Mouse (Mus musculus) MEL (cell line): Measurements from ENCODE around the gene Creb3. TPM values are rescaled to one million over a fixed set of nuclear protein-coding genes. Genes with fewer than 3 reads are reported as not detected.
A peak's percentile ranks its signal among the peaks of the same experiment; 100 is the strongest.

Source experiments
- DNase-seq: peaks from one replicate; pipeline ENCODE4 v3.0.0; 2011; ENCODE audit warnings: low read depth, low spot score
- H3K27ac ChIP-seq: 2 replicates; pipeline ENCODE4 v1.5.1; 2012; ENCODE audit warnings: low read depth, mild to moderate bottlenecking, control low read depth, low read length, moderate library complexity; ENCODE audit not compliant: control insufficient read depth
- H3K27me3 ChIP-seq, 2 experiments: fragments of 150-350 bp in 1 of 2; sonication (generic) in 1 of 2; 2 replicates each; pipeline ENCODE4 v1.6.1; 2012; ENCODE audit warnings: low read length in 2 of 2, mild to moderate bottlenecking in 2 of 2, improper control_type of control experiment in 1 of 2, moderate library complexity in 1 of 2; ENCODE audit not compliant: insufficient read depth in 2 of 2, control insufficient read depth in 1 of 2
- H3K36me3 ChIP-seq, 2 experiments: 2 replicates each; pipeline ENCODE4 v1.6.1; 2012 to 2014; ENCODE audit warnings: low read length in 2 of 2, improper control_type of control experiment in 1 of 2, inconsistent platforms in 1 of 2, mild to moderate bottlenecking in 1 of 2; ENCODE audit not compliant: insufficient read depth in 2 of 2, control insufficient read depth in 1 of 2
- H3K4me1 ChIP-seq, 2 experiments: fragments of 150-350 bp in 1 of 2; sonication (generic) in 1 of 2; 2 replicates each; pipeline ENCODE4 v1.6.1; 2012; ENCODE audit warnings: low read length in 2 of 2, improper control_type of control experiment in 1 of 2, mild to moderate bottlenecking in 1 of 2; ENCODE audit not compliant: insufficient read depth in 2 of 2, control insufficient read depth in 1 of 2
- H3K4me3 ChIP-seq, 2 experiments: fragments of 150-350 bp in 1 of 2; sonication (generic) in 1 of 2; 2 replicates each; pipeline ENCODE4 v1.5.1; 2012; ENCODE audit warnings: low read depth in 2 of 2, low read length in 2 of 2, mild to moderate bottlenecking in 2 of 2, moderate library complexity in 2 of 2, control low read depth in 1 of 2, improper control_type of control experiment in 1 of 2; ENCODE audit not compliant: control insufficient read depth in 1 of 2, insufficient read depth in 1 of 2
- H3K79me2 ChIP-seq: 2 replicates; pipeline ENCODE4 v1.6.1; 2012; ENCODE audit warnings: mild to moderate bottlenecking, low read length, moderate library complexity; ENCODE audit not compliant: control insufficient read depth, poor library complexity, insufficient read depth
- H3K9ac ChIP-seq: 2 replicates; pipeline ENCODE4 v1.6.1; 2012; ENCODE audit warnings: low read depth, mild to moderate bottlenecking, control low read depth, low read length, moderate library complexity; ENCODE audit not compliant: control insufficient read depth, poor library complexity, severe bottlenecking
- H3K9me3 ChIP-seq: fragments of 150-350 bp; sonication (generic); replicated peaks from 2 replicates; pipeline ENCODE4 v1.6.1; 2012; ENCODE audit warnings: mild to moderate bottlenecking, low read length, improper control_type of control experiment, moderate library complexity; ENCODE audit not compliant: insufficient read depth
- BHLHE40 ChIP-seq: IDR thresholded peaks from 2 replicates; pipeline ENCODE4 v1.6.1; 2012; ENCODE audit warnings: low read depth, mild to moderate bottlenecking, inconsistent platforms, low read length, improper control_type of control experiment, borderline replicate concordance
- CHD1 ChIP-seq: IDR thresholded peaks from 2 replicates; pipeline ENCODE4 v1.6.1; 2012; ENCODE audit warnings: low read depth, mild to moderate bottlenecking, inconsistent platforms, low read length, improper control_type of control experiment
- CHD2 ChIP-seq: IDR thresholded peaks from 2 replicates; pipeline ENCODE4 v1.6.1; 2011; ENCODE audit warnings: low read length, improper control_type of control experiment
- CTCF ChIP-seq, 3 experiments: IDR thresholded peaks in 2 of 3; conservative IDR thresholded peaks in 1 of 3; 2 replicates each; pipeline ENCODE4 v1.5.1; 2011 to 2012; ENCODE audit warnings: low read length in 3 of 3, low read depth in 2 of 3, mild to moderate bottlenecking in 2 of 3, improper control_type of control experiment in 1 of 3, inconsistent platforms in 1 of 3, mixed read lengths in 1 of 3, moderate library complexity in 1 of 3; ENCODE audit not compliant: control insufficient read depth in 1 of 3, insufficient read depth in 1 of 3, poor library complexity in 1 of 3, severe bottlenecking in 1 of 3
- ETS1 ChIP-seq: IDR thresholded peaks from 2 replicates; pipeline ENCODE4 v1.6.1; 2012; ENCODE audit warnings: low read depth, mild to moderate bottlenecking, inconsistent platforms, low read length, improper control_type of control experiment, moderate library complexity
- GATA1 ChIP-seq: IDR thresholded peaks from 2 replicates; pipeline ENCODE4 v1.6.1; 2011; ENCODE audit warnings: low read depth, low read length, improper control_type of control experiment
- KAT2A ChIP-seq: conservative IDR thresholded peaks from 2 replicates; pipeline ENCODE4 v1.6.1; 2012; ENCODE audit warnings: low read depth, low read length, improper control_type of control experiment, inconsistent platforms
- MAFK ChIP-seq: IDR thresholded peaks from 2 replicates; pipeline ENCODE4 v1.6.1; 2011; ENCODE audit warnings: low read depth, mild to moderate bottlenecking, low read length, improper control_type of control experiment, borderline replicate concordance
- MAX ChIP-seq: IDR thresholded peaks from 2 replicates; pipeline ENCODE4 v1.6.1; 2011; ENCODE audit warnings: low read length, improper control_type of control experiment
- MAZ ChIP-seq: IDR thresholded peaks from 2 replicates; pipeline ENCODE4 v1.6.1; 2012; ENCODE audit warnings: low read depth, mild to moderate bottlenecking, inconsistent platforms, low read length, improper control_type of control experiment
- MYC ChIP-seq: IDR thresholded peaks from 2 replicates; pipeline ENCODE4 v1.6.1; 2011; ENCODE audit warnings: low read depth, mild to moderate bottlenecking, low read length, improper control_type of control experiment, moderate library complexity
- NELFE ChIP-seq: IDR thresholded peaks from 2 replicates; pipeline ENCODE4 v1.6.1; 2011; ENCODE audit warnings: low read depth, low read length, improper control_type of control experiment
- NRF1 ChIP-seq: IDR thresholded peaks from 2 replicates; pipeline ENCODE4 v1.6.1; 2014; ENCODE audit warnings: low read depth, mild to moderate bottlenecking, inconsistent platforms, low read length, improper control_type of control experiment, moderate library complexity; ENCODE audit not compliant: poor library complexity, insufficient read depth, severe bottlenecking
- POLR2A ChIP-seq, 2 experiments: IDR thresholded peaks; 2 replicates each; pipeline ENCODE4 v1.6.1; 2011 to 2012; ENCODE audit warnings: low read length in 2 of 2, mild to moderate bottlenecking in 2 of 2, control low read depth in 1 of 2, improper control_type of control experiment in 1 of 2, low read depth in 1 of 2, moderate library complexity in 1 of 2; ENCODE audit not compliant: control insufficient read depth in 1 of 2, insufficient read depth in 1 of 2, poor library complexity in 1 of 2
- RAD21 ChIP-seq: IDR thresholded peaks from 2 replicates; pipeline ENCODE4 v1.6.1; 2011; ENCODE audit warnings: mild to moderate bottlenecking, low read depth, low read length, improper control_type of control experiment
- SIN3A ChIP-seq: IDR thresholded peaks from 2 replicates; pipeline ENCODE4 v1.6.1; 2012; ENCODE audit warnings: low read length, improper control_type of control experiment, inconsistent platforms
- SMC3 ChIP-seq: IDR thresholded peaks from 2 replicates; pipeline ENCODE4 v1.6.1; 2011; ENCODE audit warnings: low read depth, low read length, improper control_type of control experiment
- TBP ChIP-seq: IDR thresholded peaks from 2 replicates; pipeline ENCODE4 v1.8.0; 2011; ENCODE audit warnings: low read depth, low read length, improper control_type of control experiment
- UBTF ChIP-seq: IDR thresholded peaks from 2 replicates; pipeline ENCODE4 v1.6.1; 2012; ENCODE audit warnings: low read depth, mild to moderate bottlenecking, inconsistent platforms, low read length, improper control_type of control experiment, moderate library complexity, borderline replicate concordance; ENCODE audit not compliant: insufficient read depth
- USF2 ChIP-seq, 2 experiments: IDR thresholded peaks; 2 replicates each; pipeline ENCODE4 v1.6.1; 2011 to 2012; ENCODE audit warnings: improper control_type of control experiment in 2 of 2, low read length in 2 of 2, borderline replicate concordance in 1 of 2, inconsistent platforms in 1 of 2, low read depth in 1 of 2, mild to moderate bottlenecking in 1 of 2; ENCODE audit not compliant: insufficient read depth in 1 of 2
- ZKSCAN1 ChIP-seq: IDR thresholded peaks from 2 replicates; pipeline ENCODE4 v1.6.1; 2012; ENCODE audit warnings: low read depth, mild to moderate bottlenecking, inconsistent platforms, low read length, improper control_type of control experiment, moderate library complexity
- ZNF384 ChIP-seq: IDR thresholded peaks from 2 replicates; pipeline ENCODE4 v1.6.1; 2012; ENCODE audit warnings: low read depth, mild to moderate bottlenecking, inconsistent platforms, low read length, improper control_type of control experiment
- polyA plus RNA-seq, 2 experiments: library from polyadenylated mRNA; stranded (reverse) in 1 of 2; unstranded in 1 of 2; fragments of >175 nt in 1 of 2; fragments of >200 nt in 1 of 2; gene quantifications; 2 replicates each; pipeline versions ENCODE4 v1.2.1 to v1.2.4; 2012; ENCODE audit warnings: low replicate concordance in 2 of 2, low read depth in 1 of 2; ENCODE audit not compliant: insufficient read length in 2 of 2, insufficient read depth in 1 of 2, missing spikeins in 1 of 2
- total RNA-seq: library from RNA; depleted of rRNA; stranded (reverse); fragments of 300-350 nt; gene quantifications from 2 replicates; pipeline ENCODE4 v1.2.3, GENCODE M21; 2012

Creb3 gene
- total and polyA plus RNA-seq, 3 experiments = 17.1 to 21.3 TPM; not detected in 1

DNA sequence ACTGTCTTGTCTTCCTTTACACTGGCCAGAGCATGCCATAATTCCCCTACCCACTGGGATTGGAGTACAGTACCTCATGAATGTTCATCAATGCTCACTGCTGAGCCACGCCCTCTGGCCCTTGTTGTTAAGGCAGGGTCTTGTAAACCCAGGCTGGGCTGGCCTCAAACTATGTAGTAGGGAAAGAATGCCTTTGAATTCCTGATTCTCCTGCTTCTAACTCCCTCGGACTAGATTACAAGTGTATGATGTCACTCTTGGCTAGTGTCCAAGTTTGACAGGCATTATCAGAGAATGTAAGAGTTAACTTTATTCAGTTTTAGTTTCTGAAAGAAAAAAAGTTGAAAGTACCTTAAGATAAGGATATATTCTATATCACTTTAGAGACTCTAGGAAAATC is 2.1 kb downstream of the Creb3 start:
- Histone ChIP-seq H3K36me3 (peaks cover 0 to 21% of the 10 kb centered on the region in 2 experiments; a peak in 3 of 4 replicates), H3K4me3 (no peak overlapping the region), H3K27me3 (no peaks in the 10 kb centered on the region), H3K27ac (peak overlapping the region; percentile 61), H3K9me3 (no peaks in the 10 kb centered on the region), H3K9ac (no peak overlapping the region), H3K4me1 (peaks cover 13 to 27% of the 10 kb centered on the region in 2 experiments), H3K79me2 (peaks cover 29% of the 10 kb centered on the region)
- peak; percentile 55 for DNase-seq
- TF ChIP-seq ETS1 (peak; percentile 45; the same call in 1 of the 2 replicates), ZNF384 (no peak), GATA1 (peak; percentile 21; the same call in 1 of the 2 replicates), TBP (no peak), ZKSCAN1 (no peak), RAD21 (no peak)

DNA sequence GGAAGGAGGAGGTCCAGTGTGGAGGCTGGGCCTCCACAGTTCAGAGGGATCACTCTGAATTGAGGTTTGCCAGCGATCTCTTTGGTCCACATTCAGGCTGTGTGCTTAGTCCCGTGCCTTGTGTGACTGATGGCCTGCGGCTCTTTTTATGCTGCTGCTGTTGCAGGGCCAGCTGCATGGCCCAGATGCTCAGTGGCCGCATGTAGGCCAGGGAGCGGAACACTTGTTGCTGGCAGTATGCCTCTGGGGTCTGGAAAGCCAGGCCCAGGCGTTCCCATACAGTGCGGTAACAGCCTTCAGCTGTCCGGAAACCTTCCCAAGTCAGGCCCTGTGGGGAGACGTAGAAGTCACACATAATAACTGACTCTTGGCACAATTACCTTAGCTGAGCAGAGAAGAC is 5.0 kb downstream of the Creb3 start:
- no peak for DNase-seq
- H3K4me1 ChIP-seq = peaks cover 8 to 21% of the 10 kb centered on the region in 2 experiments
- no peaks in the 10 kb centered on the region for H3K27me3 ChIP-seq
- no peaks in the 10 kb centered on the region for H3K9me3 ChIP-seq
- peaks cover 0 to 15% of the 10 kb centered on the region in 2 experiments; a peak in 3 of 4 replicates for H3K36me3 ChIP-seq
- no peak overlapping the region for H3K27ac ChIP-seq
- H3K9ac ChIP-seq = no peak overlapping the region
- H3K4me3 ChIP-seq = no peak overlapping the region
- TF ChIP-seq UBTF (no peak), MAX (no peak), CHD2 (no peak), POLR2A (IDR thresholded peaks at IDR 0.05; ENCODE audit: control insufficient read depth in 1 of 2, insufficient read depth in 1 of 2, low read depth in 1 of 2, low read length in 2 of 2, poor library complexity in 1 of 2) (no peak), MAFK (no peak), KAT2A (no peak), MAZ (no peak), USF2 (IDR thresholded peaks at IDR 0.05; ENCODE audit: borderline replicate concordance in 1 of 2, insufficient read depth in 1 of 2, low read depth in 1 of 2, low read length in 2 of 2) (no peak), SMC3 (no peak), MYC (no peak), NRF1 (no peak), GATA1 (no peak), BHLHE40 (no peak), CTCF (IDR thresholded peaks at IDR 0.05 in 2 of 3, conservative IDR thresholded peaks at IDR 0.05 in 1 of 3; ENCODE audit: control insufficient read depth in 1 of 3, insufficient read depth in 1 of 3, low read depth in 2 of 3, low read length in 3 of 3, poor library complexity in 1 of 3, severe bottlenecking in 1 of 3) (no peak), TBP (no peak), NELFE (no peak), SIN3A (no peak), CHD1 (no peak)
- H3K79me2 ChIP-seq = 0 out of 2 replicates have a peak, but pooled peaks cover 2% of the 10 kb centered on the region
